Mouse (Mus musculus) bone marrow, adult 2 months (tissue): ENCODE measurements around the gene Olfr461.
A peak's percentile ranks its signal among the peaks of the same experiment; 100 is the strongest.

Source experiments
- CTCF ChIP-seq: fragments of 200-500 bp; IDR thresholded peaks from 2 replicates; pipeline ENCODE4 v1.5.1; 2011; ENCODE audit warnings: low read length, control low read depth; ENCODE audit not compliant: control insufficient read depth, insufficient read depth
- POLR2A ChIP-seq: fragments of 200-500 bp; IDR thresholded peaks from 2 replicates; pipeline ENCODE4 v1.6.1; 2011; ENCODE audit warnings: low read depth, mild to moderate bottlenecking, control low read depth, low read length, borderline replicate concordance; ENCODE audit not compliant: control insufficient read depth

DNA sequence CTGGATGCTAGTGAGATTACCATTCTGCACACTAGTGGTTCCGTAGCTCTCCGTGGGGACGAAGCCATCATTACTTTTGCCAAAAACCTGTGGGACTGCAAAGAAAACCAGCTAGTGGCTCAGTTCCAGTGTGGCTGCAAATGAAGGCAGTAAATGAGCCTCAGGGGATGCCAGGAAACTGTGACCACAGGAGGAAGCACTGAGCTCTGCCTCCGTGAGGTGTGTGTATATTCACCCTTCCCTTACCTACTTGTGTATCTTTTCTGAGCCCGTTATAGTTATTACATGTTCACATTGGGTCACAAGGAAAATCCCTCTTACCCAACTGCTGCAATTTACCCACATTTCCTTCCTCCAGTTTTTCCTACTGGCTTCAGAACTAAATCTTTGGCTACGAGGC is 29.5 kb upstream of the Olfr461 start:
- TF ChIP-seq CTCF (0 out of 2 replicates have a peak, but pooled peaks have one; percentile 33), POLR2A (no peak)
